15 mouse cellular contexts compared by ENCODE assay signal in genomic region chr8:121300066-121300465, GRCm38 (mm10).
DNase-seq lines count a peak whose midpoint lies in the region; ATAC-seq lines count a peak whose summit lies in the region.
"Had no signal": no experiment of that assay in that cellular context is flagged by ENCODE, and none has a peak within 500 bp of the region (broad histone marks: within the 10 kb centered on the region; RNA-seq: fewer than 3 reads in every experiment).

No protein-coding gene starts in this region.

- no peak overlapping the region for H3K4me2 ChIP-seq in hindbrain, embryonic 16.5 days (ENCODE audit: low read length)
- H3K4me2 ChIP-seq in lung, embryonic 15.5 days = no peak overlapping the region
- H3K4me2 ChIP-seq in embryonic facial prominence, embryonic 12.5 days (replicated peaks) = peak overlapping the region; percentile 46
- no peak overlapping the region for H3K4me2 ChIP-seq in stomach, embryonic 14.5 days (replicated peaks; ENCODE audit: low read depth, low read length)
- H3K4me2 ChIP-seq in liver, embryonic 12.5 days = no peak overlapping the region
- H3K4me2 ChIP-seq: liver, embryonic 13.5 days had no signal

- H3K27me3 ChIP-seq in hindbrain, embryonic 10.5 days (ENCODE audit: insufficient read depth, poor library complexity, severe bottlenecking) = peaks cover 30% of the 10 kb centered on the region
- no peaks in the 10 kb centered on the region; the same call in 1 of the 2 replicates for H3K27me3 ChIP-seq in hindbrain, embryonic 16.5 days (replicated peaks; ENCODE audit: control insufficient read depth, insufficient read depth, low read length)
- no peaks in the 10 kb centered on the region for H3K27me3 ChIP-seq in lung, embryonic 15.5 days
- peaks cover 24% of the 10 kb centered on the region; the same call in 1 of the 2 replicates for H3K27me3 ChIP-seq in embryonic facial prominence, embryonic 12.5 days
- H3K27me3 ChIP-seq in stomach, embryonic 14.5 days (ENCODE audit: control insufficient read depth, insufficient read depth, low read length) = no peaks in the 10 kb centered on the region
- peaks cover 55% of the 10 kb centered on the region for H3K27me3 ChIP-seq in liver, embryonic 12.5 days (replicated peaks)
- H3K27me3 ChIP-seq: forebrain, embryonic 13.5 days had no signal

- H3K9ac ChIP-seq in hindbrain, embryonic 16.5 days (ENCODE audit: low read depth, low read length) = no peak overlapping the region
- no peak overlapping the region for H3K9ac ChIP-seq in lung, embryonic 15.5 days
- no peak overlapping the region for H3K9ac ChIP-seq in embryonic facial prominence, embryonic 12.5 days
- H3K9ac ChIP-seq in stomach, embryonic 14.5 days (replicated peaks; ENCODE audit: low read depth, low read length) = no peak overlapping the region
- H3K9ac ChIP-seq in liver, embryonic 12.5 days = no peak overlapping the region
- H3K9ac ChIP-seq: forebrain, embryonic 13.5 days; liver, embryonic 13.5 days had no signal

- no peaks in the 10 kb centered on the region for H3K36me3 ChIP-seq in hindbrain, embryonic 10.5 days
- H3K36me3 ChIP-seq in hindbrain, embryonic 16.5 days (ENCODE audit: control insufficient read depth, insufficient read depth, low read length) = no peaks in the 10 kb centered on the region
- no peaks in the 10 kb centered on the region for H3K36me3 ChIP-seq in lung, embryonic 15.5 days
- no peaks in the 10 kb centered on the region for H3K36me3 ChIP-seq in embryonic facial prominence, embryonic 12.5 days
- H3K36me3 ChIP-seq in stomach, embryonic 14.5 days (ENCODE audit: control insufficient read depth, insufficient read depth, low read length) = no peaks in the 10 kb centered on the region
- H3K36me3 ChIP-seq in liver, embryonic 12.5 days = no peaks in the 10 kb centered on the region
- H3K36me3 ChIP-seq: liver, embryonic 13.5 days had no signal

- H3K9me3 ChIP-seq in hindbrain, embryonic 10.5 days = no peaks in the 10 kb centered on the region
- H3K9me3 ChIP-seq in hindbrain, embryonic 16.5 days (ENCODE audit: control insufficient read depth, low read length) = no peaks in the 10 kb centered on the region
- H3K9me3 ChIP-seq in lung, embryonic 15.5 days = no peaks in the 10 kb centered on the region
- H3K9me3 ChIP-seq in embryonic facial prominence, embryonic 12.5 days = no peaks in the 10 kb centered on the region
- H3K9me3 ChIP-seq in stomach, embryonic 14.5 days (ENCODE audit: control insufficient read depth, low read depth, low read length) = no peaks in the 10 kb centered on the region
- no peaks in the 10 kb centered on the region for H3K9me3 ChIP-seq in liver, embryonic 12.5 days (replicated peaks)
- H3K9me3 ChIP-seq: forebrain, embryonic 13.5 days; liver, embryonic 13.5 days had no signal

- H3K27ac ChIP-seq in hindbrain, embryonic 10.5 days = 0 out of 2 replicates have a peak overlapping the region, but pooled peaks have one; percentile 82
- H3K27ac ChIP-seq in hindbrain, embryonic 16.5 days (ENCODE audit: low read depth, low read length) = no peak overlapping the region
- H3K27ac ChIP-seq in lung, embryonic 15.5 days = peak overlapping the region; percentile 82
- H3K27ac ChIP-seq in embryonic facial prominence, embryonic 12.5 days = peak overlapping the region; percentile 92
- peak overlapping the region; percentile 85 for H3K27ac ChIP-seq in stomach, embryonic 14.5 days (ENCODE audit: low read length)
- H3K27ac ChIP-seq in liver, embryonic 12.5 days = no peak overlapping the region
- H3K27ac ChIP-seq: forebrain, embryonic 13.5 days; layer of hippocampus, adult 2 months; liver, embryonic 13.5 days had no signal

- no peak for DNase-seq in hindbrain, embryonic 10.5 days (ENCODE audit: low spot score)
- DNase-seq in lung, adult 18-20 months = no peak
- no peak for DNase-seq in urinary bladder, postnatal 25 days (ENCODE audit: low spot score)
- DNase-seq: cerebellum, postnatal 14 days; heart, postnatal 14 days; liver, embryonic 13.5 days; right cerebral cortex, adult 18-20 months had no signal

- no peak overlapping the region for H3K4me3 ChIP-seq in hindbrain, embryonic 10.5 days
- no peak overlapping the region for H3K4me3 ChIP-seq in hindbrain, embryonic 16.5 days (ENCODE audit: low read length)
- H3K4me3 ChIP-seq in lung, embryonic 15.5 days = no peak overlapping the region
- H3K4me3 ChIP-seq in embryonic facial prominence, embryonic 12.5 days = no peak overlapping the region
- no peak overlapping the region for H3K4me3 ChIP-seq in stomach, embryonic 14.5 days (ENCODE audit: low read depth, low read length)
- H3K4me3 ChIP-seq in liver, embryonic 12.5 days = no peak overlapping the region
- H3K4me3 ChIP-seq: forebrain, embryonic 13.5 days; layer of hippocampus, adult 2 months; liver, embryonic 13.5 days; myocyte had no signal

- WGBS in hindbrain, embryonic 10.5 days = 55% methylated on average over 4 of the region's 4 CpGs
- 47% methylated on average over 4 of the region's 4 CpGs for WGBS in hindbrain, embryonic 16.5 days
- WGBS in lung, embryonic 15.5 days = 33% methylated on average over 4 of the region's 4 CpGs
- 34% methylated on average over 4 of the region's 4 CpGs for WGBS in embryonic facial prominence, embryonic 12.5 days
- WGBS in stomach, embryonic 14.5 days = 38% methylated on average over 4 of the region's 4 CpGs
- WGBS in liver, embryonic 12.5 days (ENCODE audit: insufficient replicate concordance) = 40% methylated on average over 4 of the region's 4 CpGs

- peaks cover 51% of the 10 kb centered on the region for H3K4me1 ChIP-seq in hindbrain, embryonic 10.5 days (replicated peaks)
- peaks cover 28% of the 10 kb centered on the region for H3K4me1 ChIP-seq in hindbrain, embryonic 16.5 days (ENCODE audit: control insufficient read depth, insufficient read depth, low read depth, low read length)
- H3K4me1 ChIP-seq in lung, embryonic 15.5 days = peaks cover 56% of the 10 kb centered on the region
- H3K4me1 ChIP-seq in embryonic facial prominence, embryonic 12.5 days = peaks cover 62% of the 10 kb centered on the region
- H3K4me1 ChIP-seq in stomach, embryonic 14.5 days (ENCODE audit: control insufficient read depth, insufficient read depth, low read length) = peaks cover 30% of the 10 kb centered on the region; the same call in 1 of the 2 replicates
- peaks cover 16% of the 10 kb centered on the region for H3K4me1 ChIP-seq in liver, embryonic 12.5 days

- no peak for ATAC-seq in hindbrain, embryonic 16.5 days
- ATAC-seq in lung, embryonic 15.5 days (ENCODE audit: borderline replicate concordance, extremely low read depth, low FRiP score, low TSS enrichment) = no peak
- ATAC-seq in embryonic facial prominence, embryonic 12.5 days (ENCODE audit: insufficient number of reproducible peaks, insufficient read depth, low FRiP score, low TSS enrichment) = no peak
- no peak for ATAC-seq in stomach, embryonic 14.5 days (ENCODE audit: insufficient number of reproducible peaks, insufficient read depth, low FRiP score, low read depth)
- ATAC-seq in liver, embryonic 12.5 days = no peak

Comparison
In these comparisons a context has a peak if more than half of its experiments do, and no peak if none do; other contexts are left out.
1. H3K27ac ChIP-seq: peak in hindbrain, embryonic 10.5 days (single experiment), lung, embryonic 15.5 days (single experiment), embryonic facial prominence, embryonic 12.5 days (single experiment) and stomach, embryonic 14.5 days (single experiment); none in hindbrain, embryonic 16.5 days (single experiment) and liver, embryonic 12.5 days (single experiment).